Mouse (Mus musculus): ENCODE data around the gene Zfp810.

The Zfp810 gene

GRCm38 (mm10) chr9:22260092-22260422 is 47.4 kb downstream of the Zfp810 start:
- DNase-seq (ENCODE audit: low spot score in 2 of 2) = no peak

- DNase-seq (ENCODE audit: low spot score in 2 of 2) = peak; percentile 30 to 58
Observed at GRCm38 (mm10) chr9:22259184-22260091, 48.0 kb downstream of the Zfp810 start, which contains the start of gene Zfp599. Gene Zfp599, minus strand, starts transcription at chr9:22259895.

GRCm38 (mm10) chr9:22258784-22259183 is 48.7 kb downstream of the Zfp810 start:
- DNase-seq (ENCODE audit: low spot score in 2 of 2) = no peak

- DNase-seq (ENCODE audit: low spot score in 2 of 2) = no peak
Observed at GRCm38 (mm10) chr9:22256579-22256978, 50.9 kb downstream of the Zfp810 start.

DNA sequence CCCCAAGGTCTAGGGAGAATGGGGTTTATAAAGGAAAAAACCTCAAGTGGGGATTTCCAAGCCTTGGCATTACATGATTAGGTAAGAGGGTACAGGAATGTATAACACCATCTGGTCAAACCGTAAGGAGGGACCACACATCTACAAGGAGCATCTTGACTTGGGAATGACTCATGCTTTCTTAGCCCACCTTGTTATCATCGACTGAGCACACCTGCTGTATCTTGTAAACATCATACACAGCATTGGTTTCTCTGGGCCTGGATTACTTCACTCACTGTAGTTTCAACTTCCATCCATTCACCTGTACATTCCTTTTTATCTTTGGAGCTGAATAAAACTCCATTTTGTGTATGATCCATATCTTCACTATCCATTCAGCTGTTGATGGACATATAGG is 63.2 kb downstream of the Zfp810 start:
- no peak for DNase-seq (ENCODE audit: low spot score in 2 of 2)

- no peak for DNase-seq (ENCODE audit: low spot score in 2 of 2)
Observed at GRCm38 (mm10) chr9:22240001-22240400, 67.4 kb downstream of the Zfp810 start.

GRCm38 (mm10) chr9:22230556-22230955 is 76.9 kb downstream of the Zfp810 start:
- no peak for DNase-seq (ENCODE audit: low spot score in 2 of 2)

DNA sequence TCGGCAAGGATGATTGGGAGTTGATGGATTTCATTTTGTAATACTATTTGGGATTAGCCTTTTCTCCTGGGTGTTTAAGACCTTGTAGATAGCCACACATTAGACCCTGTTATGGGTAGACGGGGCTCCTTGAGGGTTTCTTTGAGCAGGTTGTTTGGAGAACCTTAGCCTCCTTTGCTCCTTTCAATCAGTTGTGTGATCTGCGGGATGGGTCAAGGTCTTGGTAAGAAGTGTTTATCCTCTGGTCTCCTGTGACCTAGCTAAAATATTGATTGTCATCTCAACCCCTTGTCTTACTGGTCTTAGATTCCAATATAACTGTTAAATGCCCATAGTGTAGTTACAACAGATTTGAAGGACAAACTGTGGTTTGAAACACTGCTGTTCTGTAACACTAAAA is 77.4 kb downstream of the Zfp810 start:
- DNase-seq (ENCODE audit: low spot score in 2 of 2) = no peak

GRCm38 (mm10) chr9:22229386-22230026 is 77.9 kb downstream of the Zfp810 start:
- no peak for DNase-seq (ENCODE audit: low spot score in 2 of 2)

DNA sequence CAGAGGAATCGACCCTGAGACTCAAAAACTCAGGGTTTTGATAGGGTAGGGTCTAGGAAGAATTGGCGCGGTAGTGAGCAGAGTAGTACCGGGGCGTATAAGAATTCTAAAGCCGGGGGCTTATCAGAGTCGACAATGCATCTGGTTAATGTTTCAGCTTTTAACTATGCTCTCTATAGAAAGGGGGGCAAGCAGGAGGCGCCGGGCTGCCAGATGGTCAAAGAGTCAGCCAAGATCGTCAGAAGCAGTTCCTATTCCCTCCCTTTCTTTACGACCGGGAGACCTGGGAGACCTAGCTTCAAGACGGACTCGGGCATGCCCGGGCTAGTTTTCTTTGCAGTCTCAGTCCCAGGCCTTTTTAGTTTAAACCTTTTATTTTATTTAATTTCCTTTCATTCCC is 80.6 kb downstream of the Zfp810 start:
- peak; percentile 49 to 74 for DNase-seq (ENCODE audit: low spot score in 2 of 2)
